Mouse (Mus musculus) hematopoietic multipotent progenitor cell, adult 10-12 weeks (in vitro differentiated cells): Measurements from ENCODE around the gene Gtf2e1. TPM values are rescaled to one million over a fixed set of nuclear protein-coding genes. Genes with fewer than 3 reads are reported as not detected.

Source experiments
- polyA plus RNA-seq: library from polyadenylated mRNA; stranded (reverse); fragments of >175 nt; gene quantifications from 2 replicates; pipeline ENCODE4 v1.2.3, GENCODE M21; 2012; ENCODE audit warnings: low replicate concordance

Gtf2e1 gene
- 1.5 and 2.5 TPM in 2 replicates for polyA plus RNA-seq

GRCm38 (mm10) chr16:37539611-37540580 lies at the start of gene Gtf2e1, which contains the start of gene Rabl3:
Gene Gtf2e1 (minus strand): TSS chr16:37539789.
Gene Rabl3 (plus strand): TSS chr16:37539885.

DNA sequence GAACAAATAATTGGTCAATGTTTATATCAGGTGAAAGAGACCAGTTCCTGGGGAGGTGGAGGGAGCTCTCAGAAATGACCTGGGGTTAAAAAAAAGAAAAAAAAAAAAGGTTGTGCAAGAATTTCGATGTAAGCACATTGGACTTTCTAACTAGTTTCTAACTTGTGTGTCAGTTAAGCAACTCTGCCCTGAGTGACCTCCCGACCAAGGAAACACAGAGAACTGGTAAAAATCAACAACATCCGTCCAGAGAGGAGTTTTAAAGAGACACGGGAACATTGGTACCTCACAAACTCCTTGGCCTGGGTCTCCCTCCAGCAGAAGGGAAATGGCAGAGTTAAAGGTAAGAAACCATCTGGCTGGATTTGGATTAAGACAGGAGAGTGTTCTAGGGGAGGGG lies 40.4 kb upstream of the Gtf2e1 start, which contains the start of gene Hgd:
TSS of gene Hgd (plus strand) at position 160 of the 400 bp plus-strand sequence.

Other genes with a start within 250 kb of the Gtf2e1 start
- not detected in 2 replicates for gene Stxbp5l, start 154.8 kb downstream of the Gtf2e1 start, polyA plus RNA-seq
- gene Rabl3, start 96 bp upstream of the Gtf2e1 start, polyA plus RNA-seq = 0.38 and 0.82 TPM in 2 replicates
- gene Hgd, start 40.4 kb upstream of the Gtf2e1 start, polyA plus RNA-seq = 0.13 and 0.25 TPM in 2 replicates
- gene Ndufb4, start 114.7 kb upstream of the Gtf2e1 start, polyA plus RNA-seq = 42.4 and 52.4 TPM in 2 replicates
- gene Fstl1, start 237.1 kb upstream of the Gtf2e1 start, polyA plus RNA-seq = 0.10 and 0.27 TPM in 2 replicates